Comparison of ENCODE assay signal across 8 mouse cellular contexts in genomic region chr10:81495616-81496263, GRCm38 (mm10). TPM values are rescaled to one million over a fixed set of nuclear protein-coding genes. Genes with fewer than 3 reads are reported as not detected.
A peak's percentile ranks its signal among the peaks of the same experiment; 100 is the strongest.
DNase-seq lines count a peak whose midpoint lies in the region; ATAC-seq lines count a peak whose summit lies in the region.

No protein-coding gene starts in this region.

- no peaks in the 10 kb centered on the region for H3K27me3 ChIP-seq in lung, embryonic 16.5 days (ENCODE audit: control insufficient read depth, insufficient read depth, low read depth, low read length)
- no peaks in the 10 kb centered on the region for H3K27me3 ChIP-seq in hindbrain, embryonic 13.5 days
- no peaks in the 10 kb centered on the region for H3K27me3 ChIP-seq in midbrain, embryonic 14.5 days (ENCODE audit: control insufficient read depth, insufficient read depth, low read length)

- H3K4me2 ChIP-seq in lung, embryonic 16.5 days (ENCODE audit: low read depth, low read length) = peak overlapping the region; percentile 96
- peak overlapping the region; percentile 100 for H3K4me2 ChIP-seq in hindbrain, embryonic 13.5 days
- peak overlapping the region; percentile 96 for H3K4me2 ChIP-seq in midbrain, embryonic 14.5 days (ENCODE audit: low read length)

- under 1% methylated on average over 41 of the region's 41 CpGs for WGBS in lung, embryonic 16.5 days
- 2% methylated on average over 41 of the region's 41 CpGs for WGBS in hindbrain, embryonic 13.5 days
- 2% methylated on average over 41 of the region's 41 CpGs for WGBS in midbrain, embryonic 14.5 days

- H3K36me3 ChIP-seq in lung, embryonic 16.5 days (ENCODE audit: control insufficient read depth, insufficient read depth, low read length) = peaks cover 26% of the 10 kb centered on the region
- H3K36me3 ChIP-seq in hindbrain, embryonic 13.5 days = peaks cover 27% of the 10 kb centered on the region
- peaks cover 25% of the 10 kb centered on the region for H3K36me3 ChIP-seq in midbrain, embryonic 14.5 days (ENCODE audit: control insufficient read depth, insufficient read depth, low read length)

- peak overlapping the region; percentile 77 for H3K4me3 ChIP-seq in lung, embryonic 16.5 days (ENCODE audit: low read length)
- H3K4me3 ChIP-seq in hindbrain, embryonic 13.5 days = peak overlapping the region; percentile 69
- peak overlapping the region; percentile 80 for H3K4me3 ChIP-seq in midbrain, embryonic 14.5 days (replicated peaks; ENCODE audit: low read depth, low read length)

- 0 out of 2 replicates have a peak overlapping the region, but pooled peaks have one; percentile 42 for H3K27ac ChIP-seq in lung, embryonic 16.5 days (ENCODE audit: low read length)
- peak overlapping the region; percentile 69 for H3K27ac ChIP-seq in hindbrain, embryonic 13.5 days
- H3K27ac ChIP-seq in midbrain, embryonic 14.5 days (replicated peaks; ENCODE audit: low read depth, low read length) = peak overlapping the region; percentile 75

- DNase-seq in cerebellum, adult 9-10 months = peak; percentile 76
- no peak for DNase-seq in cerebellum, postnatal 36 days
- no peak for DNase-seq in lung, postnatal 14 days
- no peak for DNase-seq in midbrain, embryonic 14.5 days
- no peak for DNase-seq in MN1 (ENCODE audit: low spot score)

- peak; percentile 26 for ATAC-seq in lung, embryonic 16.5 days (ENCODE audit: low read depth)
- ATAC-seq in hindbrain, embryonic 13.5 days (ENCODE audit: low FRiP score) = peak; percentile 33
- peak; percentile 38 for ATAC-seq in midbrain, embryonic 14.5 days (ENCODE audit: low FRiP score, low TSS enrichment)
- ATAC-seq in granulocyte monocyte progenitor cell, adult 5-6 weeks (replicated peaks; ENCODE audit: poor library complexity, severe bottlenecking) = no peak

- no peaks in the 10 kb centered on the region for H3K9me3 ChIP-seq in lung, embryonic 16.5 days (ENCODE audit: control insufficient read depth, low read length)
- H3K9me3 ChIP-seq in hindbrain, embryonic 13.5 days = no peaks in the 10 kb centered on the region
- no peaks in the 10 kb centered on the region for H3K9me3 ChIP-seq in midbrain, embryonic 14.5 days (ENCODE audit: control insufficient read depth, low read length)

- peak overlapping the region; percentile 86 for H3K9ac ChIP-seq in lung, embryonic 16.5 days (ENCODE audit: low read length)
- peak overlapping the region; percentile 91 for H3K9ac ChIP-seq in hindbrain, embryonic 13.5 days
- peak overlapping the region; percentile 77 for H3K9ac ChIP-seq in midbrain, embryonic 14.5 days (replicated peaks; ENCODE audit: low read length)

- H3K4me1 ChIP-seq in lung, embryonic 16.5 days (replicated peaks; ENCODE audit: control insufficient read depth, insufficient read depth, low read length) = peaks cover 13% of the 10 kb centered on the region
- H3K4me1 ChIP-seq in hindbrain, embryonic 13.5 days (replicated peaks) = peaks cover 35% of the 10 kb centered on the region
- peaks cover 17% of the 10 kb centered on the region for H3K4me1 ChIP-seq in midbrain, embryonic 14.5 days (ENCODE audit: control insufficient read depth, insufficient read depth, low read length)

RNA-seq across cellular contexts. Expression of gene Ncln, which starts 0.5 kb away (rescaled TPM):
- 82.9 and 83.6 TPM in 2 replicates for polyA plus RNA-seq in lung, embryonic 16.5 days (2015; fragmentation: Nextera tagmentation; extraction: Ambion mirVana)
- polyA plus RNA-seq in hindbrain, embryonic 13.5 days (2015; fragmentation: Nextera tagmentation; extraction: Ambion mirVana) = 56.0 and 62.1 TPM in 2 replicates
- polyA plus RNA-seq in midbrain, embryonic 14.5 days (2014; fragmentation: Nextera tagmentation; extraction: Ambion mirVana) = 51.6 and 51.8 TPM in 2 replicates
- 124 and 140 TPM in 2 replicates for total RNA-seq in granulocyte monocyte progenitor cell, adult 5-6 weeks (2014; fragmentation: Nextera tagmentation)
- total RNA-seq in granulocyte monocyte progenitor cell, adult 5-6 weeks (2017) = 83.1 and 128 TPM in 2 replicates

RNA-seq across cellular contexts. Expression of gene S1pr4, which starts 4.2 kb away (rescaled TPM):
- 2.8 and 4.1 TPM in 2 replicates for polyA plus RNA-seq in lung, embryonic 16.5 days (2015; fragmentation: Nextera tagmentation; extraction: Ambion mirVana)
- 0.93 and 0.95 TPM in 2 replicates for polyA plus RNA-seq in hindbrain, embryonic 13.5 days (2015; fragmentation: Nextera tagmentation; extraction: Ambion mirVana)
- 0.34 and 0.47 TPM in 2 replicates for polyA plus RNA-seq in midbrain, embryonic 14.5 days (2014; fragmentation: Nextera tagmentation; extraction: Ambion mirVana)
- total RNA-seq in granulocyte monocyte progenitor cell, adult 5-6 weeks (2014; fragmentation: Nextera tagmentation) = 7.8 and 10.5 TPM in 2 replicates
- 7.0 and 9.2 TPM in 2 replicates for total RNA-seq in granulocyte monocyte progenitor cell, adult 5-6 weeks (2017)

RNA-seq across cellular contexts. Expression of gene Celf5, which starts 13.2 kb away (rescaled TPM):
- polyA plus RNA-seq in lung, embryonic 16.5 days (2015; fragmentation: Nextera tagmentation; extraction: Ambion mirVana) = 0.40 and 0.67 TPM in 2 replicates
- 61.3 and 69.0 TPM in 2 replicates for polyA plus RNA-seq in hindbrain, embryonic 13.5 days (2015; fragmentation: Nextera tagmentation; extraction: Ambion mirVana)
- polyA plus RNA-seq in midbrain, embryonic 14.5 days (2014; fragmentation: Nextera tagmentation; extraction: Ambion mirVana) = 61.3 and 117 TPM in 2 replicates
- not detected in 2 replicates for total RNA-seq in granulocyte monocyte progenitor cell, adult 5-6 weeks (2014; fragmentation: Nextera tagmentation)
- not detected in 2 replicates for total RNA-seq in granulocyte monocyte progenitor cell, adult 5-6 weeks (2017)

RNA-seq across cellular contexts. Expression of gene Gna15, which starts 28.3 kb away (rescaled TPM):
- 1.8 and 2.2 TPM in 2 replicates for polyA plus RNA-seq in lung, embryonic 16.5 days (2015; fragmentation: Nextera tagmentation; extraction: Ambion mirVana)
- 1.2 and 1.7 TPM in 2 replicates for polyA plus RNA-seq in hindbrain, embryonic 13.5 days (2015; fragmentation: Nextera tagmentation; extraction: Ambion mirVana)
- 0.69 and 0.88 TPM in 2 replicates for polyA plus RNA-seq in midbrain, embryonic 14.5 days (2014; fragmentation: Nextera tagmentation; extraction: Ambion mirVana)
- 30.0 and 31.7 TPM in 2 replicates for total RNA-seq in granulocyte monocyte progenitor cell, adult 5-6 weeks (2014; fragmentation: Nextera tagmentation)
- 23.8 and 34.6 TPM in 2 replicates for total RNA-seq in granulocyte monocyte progenitor cell, adult 5-6 weeks (2017)

RNA-seq across cellular contexts. Expression of gene Nfic, which starts 40.3 kb away (rescaled TPM):
- polyA plus RNA-seq in lung, embryonic 16.5 days (2015; fragmentation: Nextera tagmentation; extraction: Ambion mirVana) = 92.5 and 106 TPM in 2 replicates
- polyA plus RNA-seq in hindbrain, embryonic 13.5 days (2015; fragmentation: Nextera tagmentation; extraction: Ambion mirVana) = 21.3 and 22.4 TPM in 2 replicates
- 11.2 and 13.7 TPM in 2 replicates for polyA plus RNA-seq in midbrain, embryonic 14.5 days (2014; fragmentation: Nextera tagmentation; extraction: Ambion mirVana)
- total RNA-seq in granulocyte monocyte progenitor cell, adult 5-6 weeks (2014; fragmentation: Nextera tagmentation) = 39.6 and 41.7 TPM in 2 replicates
- 5.3 and 10.5 TPM in 2 replicates for total RNA-seq in granulocyte monocyte progenitor cell, adult 5-6 weeks (2017)

Comparison
In these comparisons a context has a peak if more than half of its experiments do, and no peak if none do; other contexts are left out.
1. RNA of gene Celf5, which starts 13.2 kb away (polyA plus RNA-seq): 61.3 to 117 TPM in midbrain, embryonic 14.5 days and 61.3 to 69.0 TPM in hindbrain, embryonic 13.5 days; 0.40 to 0.67 TPM in lung, embryonic 16.5 days; every median in the first group is over 10 times any median in the second.
2. Peak in every context shown above with its lines, with median percentiles within 50 percentile points of each other: H3K27ac ChIP-seq, H3K4me2 ChIP-seq, H3K4me3 ChIP-seq and H3K9ac ChIP-seq.